Mouse (Mus musculus) adrenal gland, adult 8-10 months (tissue): ENCODE results near the gene Dctn1. TPM values are rescaled to one million over a fixed set of nuclear protein-coding genes. Genes with fewer than 3 reads are reported as not detected.
"Not testable (repeated sequence)": the region's sequence is repeated elsewhere in the genome, so short reads cannot be mapped to it uniquely, and the experiment has no call there.

Experiments used
- DNase-seq: peaks from one replicate; pipeline ENCODE4 v3.0.0; 2022
- total RNA-seq, 4 experiments: library from RNA; stranded (reverse); gene quantifications; 2 replicates each; pipeline ENCODE4 v1.2.4; 2022

The Dctn1 gene
- total RNA-seq, 4 experiments from 2014 or later = 145 to 192 (median 162) TPM

- DNase-seq = no peak
Measured at GRCm38 (mm10) chr6:83136881-83137575, 28.7 kb upstream of the Dctn1 start.

- DNase-seq = peak; percentile 86
Measured at GRCm38 (mm10) chr6:83137576-83137950, 28.2 kb upstream of the Dctn1 start.

GRCm38 (mm10) chr6:83138056-83138455, 27.7 kb upstream of the Dctn1 start:
- no peak for DNase-seq

- no peak for DNase-seq
Measured at GRCm38 (mm10) chr6:83140044-83140443, 25.7 kb upstream of the Dctn1 start.

- no peak for DNase-seq
Measured at GRCm38 (mm10) chr6:83141636-83142035, 24.1 kb upstream of the Dctn1 start.

- DNase-seq = no peak
Measured at GRCm38 (mm10) chr6:83142211-83142731, 23.4 kb upstream of the Dctn1 start.

GRCm38 (mm10) chr6:83142886-83143285, 22.8 kb upstream of the Dctn1 start:
- DNase-seq = no peak

- no peak for DNase-seq
Measured at GRCm38 (mm10) chr6:83145209-83145608, 20.5 kb upstream of the Dctn1 start.

GRCm38 (mm10) chr6:83145805-83146204, 19.9 kb upstream of the Dctn1 start:
- DNase-seq = no peak

- peak; percentile 63 for DNase-seq
Measured at GRCm38 (mm10) chr6:83147280-83147679, 18.4 kb upstream of the Dctn1 start.

- DNase-seq = no peak
Measured at GRCm38 (mm10) chr6:83151721-83152120, 14.0 kb upstream of the Dctn1 start.

GRCm38 (mm10) chr6:83153038-83153437, 12.7 kb upstream of the Dctn1 start:
- no peak for DNase-seq

GRCm38 (mm10) chr6:83153485-83153884, 12.2 kb upstream of the Dctn1 start:
- no peak for DNase-seq

- DNase-seq = no peak
Measured at GRCm38 (mm10) chr6:83155552-83156238, 10.0 kb upstream of the Dctn1 start.

- no peak for DNase-seq
Measured at GRCm38 (mm10) chr6:83156259-83156684, 9.4 kb upstream of the Dctn1 start, which contains the start of the genes Wdr54 and 1700003E16Rik. Gene Wdr54 (minus strand): TSS chr6:83156397. Gene 1700003E16Rik (plus strand): TSS chr6:83156404.

GRCm38 (mm10) chr6:83159456-83159855, 6.3 kb upstream of the Dctn1 start:
- not testable (repeated sequence) for DNase-seq

GRCm38 (mm10) chr6:83161442-83161841, 4.3 kb upstream of the Dctn1 start:
- DNase-seq = no peak

GRCm38 (mm10) chr6:83161921-83162641, 3.6 kb upstream of the Dctn1 start:
- DNase-seq = peak; percentile 48

GRCm38 (mm10) chr6:83162701-83163100, 3.0 kb upstream of the Dctn1 start:
- DNase-seq = peak; percentile 51

- no peak for DNase-seq
Measured at GRCm38 (mm10) chr6:83165026-83165606, 604 bp upstream of the Dctn1 start.

GRCm38 (mm10) chr6:83166243-83166630, 517 bp downstream of the Dctn1 start:
- no peak for DNase-seq

- no peak for DNase-seq
Measured at GRCm38 (mm10) chr6:83169872-83170271, 4.2 kb downstream of the Dctn1 start.

- DNase-seq = no peak
Measured at GRCm38 (mm10) chr6:83171063-83171462, 5.3 kb downstream of the Dctn1 start.
